Mouse (Mus musculus): Measurements from ENCODE around the gene Vmn1r183. TPM values are rescaled to one million over a fixed set of nuclear protein-coding genes. Genes with fewer than 3 reads are reported as not detected.
"Not testable (repeated sequence)": the region's sequence is repeated elsewhere in the genome, so short reads cannot be mapped to it uniquely, and the experiment has no call there.

Vmn1r183 gene
- not detected for total RNA-seq (2021)
- long read RNA-seq: 0 reads

- no peak for DNase-seq (ENCODE audit: low spot score in 2 of 2)
Measured at GRCm38 (mm10) chr7:24052660-24053304, at the start of gene Vmn1r183. TSS of gene Vmn1r183 (plus strand) at chr7:24053254.

- not testable (repeated sequence) for DNase-seq (ENCODE audit: low spot score in 2 of 2)
Measured at GRCm38 (mm10) chr7:24074424-24074823, 21.4 kb downstream of the Vmn1r183 start.

- DNase-seq (ENCODE audit: low spot score in 2 of 2): peak; percentile 93 to 98
Measured at GRCm38 (mm10) chr7:24081634-24082431, 28.8 kb downstream of the Vmn1r183 start, which contains the start of gene Zfp180. TSS of gene Zfp180 (plus strand) at chr7:24081924.

- peak in 1 of 2 experiments; percentile 9 for DNase-seq (ENCODE audit: low spot score in 2 of 2)
Measured at GRCm38 (mm10) chr7:24082457-24083235, 29.6 kb downstream of the Vmn1r183 start.

GRCm38 (mm10) chr7:24086871-24087270 is 33.8 kb downstream of the Vmn1r183 start:
- no peak for DNase-seq (ENCODE audit: low spot score in 2 of 2)

- no peak for DNase-seq (ENCODE audit: low spot score in 2 of 2)
Measured at GRCm38 (mm10) chr7:24087485-24088125, 34.6 kb downstream of the Vmn1r183 start.

- no peak for DNase-seq (ENCODE audit: low spot score in 2 of 2)
Measured at GRCm38 (mm10) chr7:24104403-24104802, 51.3 kb downstream of the Vmn1r183 start.

GRCm38 (mm10) chr7:24105144-24105703 is 52.2 kb downstream of the Vmn1r183 start:
- no peak for DNase-seq (ENCODE audit: low spot score in 2 of 2)

- no peak for DNase-seq (ENCODE audit: low spot score in 2 of 2)
Measured at GRCm38 (mm10) chr7:24110839-24111238, 57.8 kb downstream of the Vmn1r183 start.

GRCm38 (mm10) chr7:24111772-24112155 is 58.7 kb downstream of the Vmn1r183 start:
- DNase-seq (ENCODE audit: low spot score in 2 of 2): no peak

GRCm38 (mm10) chr7:24112156-24112856 is 59.3 kb downstream of the Vmn1r183 start, which contains the start of gene Zfp112:
TSS of gene Zfp112 (plus strand) at chr7:24112314.
- peak; percentile 82 to 88 for DNase-seq (ENCODE audit: low spot score in 2 of 2)

GRCm38 (mm10) chr7:24113001-24113400 is 59.9 kb downstream of the Vmn1r183 start:
- DNase-seq (ENCODE audit: low spot score in 2 of 2): peak in 1 of 2 experiments; percentile 16

Other genes starting within 250 kb of the Vmn1r183 start
- not detected for gene Vmn1r175, start 242.6 kb upstream of the Vmn1r183 start, total RNA-seq (2021)
- gene Vmn1r176, start 215.9 kb upstream of the Vmn1r183 start, total RNA-seq (2021): not detected
- gene Vmn1r177, start 186.8 kb upstream of the Vmn1r183 start, total RNA-seq (2021): not detected
- gene Vmn1r178, start 161.2 kb upstream of the Vmn1r183 start, total RNA-seq (2021): not detected
- not detected for gene Vmn1r179, start 126.3 kb upstream of the Vmn1r183 start, total RNA-seq (2021)
- not detected for gene Vmn1r180, start 102.6 kb upstream of the Vmn1r183 start, total RNA-seq (2021)
- gene Vmn1r181, start 78.6 kb upstream of the Vmn1r183 start, total RNA-seq (2021): not detected
- not detected for gene V1rd19, start 51.6 kb upstream of the Vmn1r183 start, total RNA-seq (2021)
- 10 to 100 TPM; 45.3 to 48.6 TPM for gene Zfp180, start 28.7 kb downstream of the Vmn1r183 start, total RNA-seq (2021)
- gene Zfp112, start 59.1 kb downstream of the Vmn1r183 start, total RNA-seq (2021): 10 to 100 TPM; 10.6 to 11.2 TPM
- 10 to 100 TPM; 19.4 to 22.5 TPM for gene Zfp235, start 80.9 kb downstream of the Vmn1r183 start, total RNA-seq (2021)
- 1 to 10 TPM; 2.9 to 4.1 TPM for gene Zfp114, start 121.8 kb downstream of the Vmn1r183 start, total RNA-seq (2021)
- gene Zfp111, start 158.2 kb downstream of the Vmn1r183 start, total RNA-seq (2021): 10 to 100 TPM; 13.1 to 13.2 TPM
- gene Zfp109, start 184.3 kb downstream of the Vmn1r183 start, total RNA-seq (2021): 1 to 10 TPM; 9.2 to 10.0 TPM
- gene Zfp108, start 201.5 kb downstream of the Vmn1r183 start, total RNA-seq (2021): 1 to 10 TPM; 8.0 TPM
- gene Zfp93, start 217.2 kb downstream of the Vmn1r183 start, total RNA-seq (2021): 10 to 100 TPM; 13.4 to 14.4 TPM
- gene Zfp61, start 248.0 kb downstream of the Vmn1r183 start, total RNA-seq (2021): 10 to 100 TPM; 19.8 to 24.9 TPM

Measured in layer of hippocampus, adult 18-20 months (tissue).